Mouse (Mus musculus): ENCODE measurements around the gene Prss33.

Prss33 gene

DNA sequence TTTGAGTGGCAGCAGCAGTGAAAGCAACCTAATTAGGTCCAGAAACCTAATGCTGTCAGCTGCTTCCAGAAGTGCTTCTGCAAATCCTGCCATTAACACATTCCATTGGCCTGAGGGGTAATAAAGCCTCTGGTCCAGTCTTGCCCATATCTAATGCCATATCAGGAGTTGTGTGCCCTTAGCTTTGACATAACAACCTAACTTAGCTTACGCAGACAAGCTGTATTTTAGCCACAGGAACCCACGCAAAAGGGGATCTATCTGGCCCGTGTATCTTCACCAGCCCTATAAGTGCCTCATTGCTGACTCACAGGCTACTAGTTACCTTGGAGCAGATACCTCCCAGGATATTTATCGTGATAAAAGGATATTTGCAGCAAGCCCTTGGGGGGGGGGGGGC, 10.3 kb downstream of the Prss33 start:
- no peak for DNase-seq (ENCODE audit: low read depth)

DNA sequence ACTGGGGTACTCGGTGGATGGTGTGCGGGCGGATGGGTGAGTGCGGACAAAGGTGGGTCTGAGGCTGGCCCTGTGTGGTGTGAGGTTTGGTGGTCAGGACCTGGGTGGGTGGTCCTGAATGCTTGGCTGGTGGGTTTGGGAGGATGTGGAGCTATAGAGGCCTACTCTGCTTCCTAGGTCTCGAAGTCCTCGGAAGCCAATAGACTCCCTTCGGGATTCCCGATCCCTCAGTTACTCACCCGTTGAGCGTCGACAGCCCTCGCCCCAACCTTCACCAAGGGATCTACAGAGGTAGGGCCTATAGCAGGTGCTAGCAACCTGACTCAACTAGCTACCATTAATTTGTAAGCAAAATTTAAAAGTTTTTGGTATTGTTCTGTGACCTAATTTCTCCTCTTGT, 12.2 kb downstream of the Prss33 start:
- DNase-seq (ENCODE audit: low read depth) = no peak

- no peak for DNase-seq (ENCODE audit: low read depth)
Measured at GRCm38 (mm10) chr17:23823018-23823417, 12.8 kb downstream of the Prss33 start.

DNA sequence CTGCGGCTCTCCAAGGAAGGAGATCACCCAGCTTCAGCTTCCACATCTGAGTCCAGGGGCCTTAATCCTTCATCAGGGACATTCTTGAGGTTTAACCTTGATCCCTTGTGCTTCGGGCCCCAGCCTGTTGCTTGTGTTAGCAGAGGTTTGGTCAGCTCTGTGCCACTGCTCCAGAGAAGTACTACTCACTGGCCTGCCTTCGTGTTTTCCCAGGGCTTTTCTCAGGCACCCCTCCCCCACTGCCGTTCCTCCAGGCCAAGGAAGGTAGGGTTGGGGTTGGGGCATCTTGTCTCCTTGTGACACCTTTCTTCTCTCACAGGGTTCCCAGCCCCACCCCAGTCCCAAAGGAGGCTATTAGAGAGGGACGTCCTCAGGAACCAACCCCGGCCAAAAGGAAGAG, 13.8 kb downstream of the Prss33 start:
- DNase-seq (ENCODE audit: low read depth) = no peak

GRCm38 (mm10) chr17:23820731-23821130, 15.1 kb downstream of the Prss33 start:
- DNase-seq (ENCODE audit: low read depth) = no peak

DNA sequence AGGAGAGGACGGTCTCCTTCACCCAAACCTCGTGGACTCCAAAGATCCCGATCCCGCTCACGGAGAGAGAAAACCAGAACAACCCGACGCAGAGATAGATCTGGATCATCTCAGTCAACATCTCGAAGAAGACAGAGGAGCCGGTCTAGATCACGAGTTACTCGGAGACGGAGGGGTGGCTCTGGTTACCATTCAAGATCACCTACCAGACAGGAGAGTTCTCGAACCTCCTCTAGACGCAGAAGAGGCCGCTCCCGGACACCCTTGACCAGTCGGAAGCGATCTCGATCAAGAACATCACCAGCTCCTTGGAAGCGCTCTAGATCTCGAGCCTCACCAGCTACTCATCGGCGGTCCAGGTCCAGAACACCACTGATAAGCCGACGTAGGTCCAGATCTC, 16.6 kb downstream of the Prss33 start:
- no peak for DNase-seq (ENCODE audit: low read depth)

DNA sequence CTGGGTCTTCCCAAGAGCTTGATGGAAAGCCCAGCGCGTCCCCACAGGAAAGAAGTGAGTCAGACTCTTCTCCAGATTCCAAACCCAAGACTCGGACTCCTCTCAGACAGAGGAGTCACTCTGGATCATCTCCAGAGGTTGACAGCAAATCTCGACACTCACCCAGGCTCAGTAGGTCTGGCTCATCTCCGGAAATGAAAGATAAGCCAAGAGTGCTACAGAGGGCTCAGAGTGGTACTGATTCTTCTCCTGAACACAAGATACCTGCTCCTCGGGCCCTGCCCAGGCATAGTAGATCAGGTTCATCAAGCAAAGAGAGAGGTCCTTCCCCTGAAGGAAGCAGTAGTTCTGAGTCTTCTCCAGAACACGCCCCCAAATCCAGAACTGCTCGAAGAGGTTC, 17.3 kb downstream of the Prss33 start:
- DNase-seq (ENCODE audit: low read depth) = no peak

DNA sequence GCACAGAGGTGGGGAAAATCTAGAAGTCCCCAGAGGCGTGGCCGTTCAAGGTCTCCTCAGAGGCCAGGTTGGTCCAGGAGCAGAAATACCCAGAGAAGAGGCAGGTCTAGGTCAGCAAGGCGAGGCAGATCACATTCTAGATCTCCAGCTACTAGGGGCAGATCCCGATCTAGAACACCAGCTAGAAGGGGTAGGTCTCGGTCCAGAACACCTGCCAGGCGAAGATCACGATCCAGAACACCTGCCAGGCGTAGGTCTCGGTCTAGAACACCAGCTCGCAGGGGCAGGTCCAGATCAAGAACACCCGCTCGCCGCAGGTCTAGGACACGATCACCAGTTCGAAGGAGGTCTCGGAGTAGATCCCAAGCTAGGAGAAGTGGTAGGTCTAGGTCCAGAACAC, 20.2 kb downstream of the Prss33 start:
- DNase-seq (ENCODE audit: low read depth) = no peak

DNA sequence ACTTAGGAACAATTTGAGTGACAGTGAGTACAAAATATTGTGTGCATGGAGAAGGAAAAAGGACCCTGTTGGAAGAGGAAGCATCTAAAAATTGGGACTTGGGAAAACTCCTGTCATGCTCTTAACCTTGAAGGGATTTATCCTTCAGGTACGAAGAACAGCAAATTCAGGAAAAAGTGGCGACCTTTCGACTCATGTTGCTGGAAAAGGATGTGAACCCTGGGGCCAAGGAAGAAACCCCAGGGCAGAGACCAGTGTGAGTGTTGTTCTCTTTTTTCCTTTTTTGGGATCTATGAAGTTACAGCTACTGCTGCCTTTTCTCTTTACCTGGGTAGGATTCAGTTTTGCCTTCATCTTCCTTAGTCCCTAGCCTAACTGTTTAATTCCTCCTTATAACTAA, 27.9 kb downstream of the Prss33 start:
- no peak for DNase-seq (ENCODE audit: low read depth)

- no peak for DNase-seq (ENCODE audit: low read depth)
Measured at GRCm38 (mm10) chr17:23806867-23807266, 29.0 kb downstream of the Prss33 start.

- DNase-seq (ENCODE audit: low read depth) = no peak
Measured at GRCm38 (mm10) chr17:23804426-23805085, 31.3 kb downstream of the Prss33 start.

DNA sequence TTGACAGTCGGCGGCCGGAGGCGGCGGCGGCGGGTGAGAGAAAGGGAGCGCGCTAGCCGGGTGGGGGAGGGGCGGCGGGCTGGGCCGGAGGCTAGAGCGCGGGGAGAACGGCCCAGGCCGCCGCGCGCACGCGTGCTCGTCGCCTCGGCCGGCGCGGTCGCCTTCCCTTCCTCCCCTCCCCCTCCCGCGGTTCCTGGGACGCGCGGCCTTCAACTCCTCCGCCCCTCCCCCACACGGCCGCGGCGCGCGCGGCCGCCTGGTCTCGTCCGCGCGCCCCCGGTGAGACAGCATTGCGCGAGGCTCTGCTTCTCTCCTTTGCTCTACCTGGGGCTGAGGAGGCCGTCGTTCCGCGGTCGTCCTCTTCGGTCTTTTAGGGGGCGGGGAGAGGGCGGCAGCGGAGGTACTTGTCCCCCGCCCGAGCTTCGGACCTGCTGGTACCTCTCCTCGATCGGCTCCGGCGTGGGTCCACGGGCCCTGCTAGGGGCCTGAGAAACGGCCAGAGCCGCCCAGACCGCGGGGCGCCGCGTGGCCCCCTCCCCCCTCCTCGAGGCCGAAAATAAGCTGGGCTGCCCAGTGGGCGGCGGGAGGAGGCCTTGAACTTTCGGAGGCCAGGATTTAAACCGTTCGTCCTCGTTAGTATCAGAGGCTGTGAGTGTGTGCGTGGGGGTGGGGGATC, 32.4 kb downstream of the Prss33 start:
- no peak for DNase-seq (ENCODE audit: low read depth)

GRCm38 (mm10) chr17:23802746-23803365, 33.0 kb downstream of the Prss33 start:
- DNase-seq (ENCODE audit: low read depth) = peak; percentile 100

DNA sequence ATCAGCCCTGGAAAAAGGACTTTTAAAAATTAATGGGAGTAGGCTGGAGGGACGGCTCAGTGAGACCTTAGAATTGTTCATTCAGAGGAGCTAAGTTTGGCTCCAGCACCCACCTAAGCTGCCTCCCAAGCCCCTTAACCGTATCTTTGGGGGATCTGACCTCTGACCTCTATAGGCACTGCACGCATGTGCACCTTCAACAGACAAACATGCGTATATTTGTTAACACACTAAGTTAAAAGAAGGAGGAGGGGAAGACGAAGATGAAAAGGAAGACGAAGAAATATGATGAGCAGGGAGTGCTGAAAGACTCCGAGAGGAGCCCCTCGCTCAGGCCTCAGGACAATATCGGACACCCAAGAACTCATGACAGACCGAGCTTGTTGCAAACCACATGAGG, 34.2 kb downstream of the Prss33 start:
- DNase-seq (ENCODE audit: low read depth) = no peak

DNA sequence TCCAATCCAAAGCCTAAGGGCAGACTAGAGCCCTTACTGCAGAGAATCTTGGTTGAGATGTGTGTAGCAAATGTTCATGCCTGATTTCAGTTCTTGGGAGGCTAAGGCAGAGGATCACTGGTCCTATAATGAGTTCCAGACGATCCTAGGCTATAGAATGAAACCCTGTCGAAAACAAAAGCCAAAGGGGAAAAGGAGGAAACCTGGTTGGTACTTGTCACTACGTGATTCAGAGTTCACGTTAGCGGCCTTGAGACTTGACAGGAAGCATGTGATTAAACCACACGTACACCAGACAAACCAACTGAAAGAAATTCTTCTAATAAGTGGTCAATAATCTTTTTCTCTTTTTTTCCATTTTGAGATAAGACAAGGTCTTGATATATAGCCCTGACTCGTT, 38.5 kb downstream of the Prss33 start:
- no peak for DNase-seq (ENCODE audit: low read depth)

- no peak for DNase-seq (ENCODE audit: low read depth)
Measured at GRCm38 (mm10) chr17:23795323-23795722, 40.5 kb downstream of the Prss33 start.

GRCm38 (mm10) chr17:23791079-23791357, 44.8 kb downstream of the Prss33 start:
- DNase-seq (ENCODE audit: low read depth) = no peak

GRCm38 (mm10) chr17:23790269-23791078, 45.4 kb downstream of the Prss33 start, which contains the start of gene Srrm2:
Gene Srrm2, plus strand, starts transcription at chr17:23790532.
- no peak for DNase-seq (ENCODE audit: low read depth)

DNA sequence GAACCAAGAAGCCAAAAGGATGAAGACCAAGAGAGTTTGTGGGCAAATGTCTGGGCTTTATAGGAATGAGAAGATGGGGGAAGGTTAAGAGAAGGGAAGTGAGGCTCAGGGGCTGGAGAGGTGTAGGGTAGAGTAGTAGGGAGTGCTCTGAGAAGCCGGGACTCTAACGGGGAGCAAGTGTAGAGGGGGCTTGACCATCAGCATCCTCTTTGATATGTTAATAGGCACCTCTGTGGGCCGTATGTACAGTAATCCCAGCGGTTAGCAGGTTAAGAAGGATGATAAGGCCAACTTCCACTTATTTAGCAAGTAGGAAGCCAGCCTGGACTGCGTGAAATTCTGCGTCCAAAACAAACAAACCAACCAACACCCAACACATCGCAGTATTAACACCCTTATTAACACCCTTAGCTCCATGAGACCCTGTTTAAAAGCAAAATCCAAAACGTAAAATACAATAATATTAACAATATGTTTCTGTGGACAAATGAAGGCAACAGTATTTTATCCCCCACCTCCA, 46.0 kb downstream of the Prss33 start:
- no peak for DNase-seq (ENCODE audit: low read depth)

DNA sequence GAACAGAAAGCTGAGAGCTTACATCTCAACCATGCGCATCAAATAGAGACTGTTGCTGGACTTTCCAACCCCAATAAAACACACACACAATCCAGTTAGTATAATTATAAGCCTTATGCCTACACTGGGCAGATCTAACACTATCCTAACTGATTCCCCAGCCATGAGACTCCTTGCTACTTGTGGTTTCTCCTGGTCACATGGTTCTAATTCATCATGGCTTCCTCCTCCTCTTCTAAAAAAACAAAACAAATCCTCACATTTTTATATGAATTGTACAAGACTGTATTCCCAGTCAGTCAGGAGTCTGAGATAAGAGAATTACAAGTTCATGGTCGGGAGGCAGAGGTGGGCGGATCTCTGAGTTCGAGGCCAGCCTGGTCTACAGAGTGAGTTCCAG, 46.9 kb downstream of the Prss33 start:
- no peak for DNase-seq (ENCODE audit: low read depth)

GRCm38 (mm10) chr17:23786510-23786931, 49.3 kb downstream of the Prss33 start:
- no peak for DNase-seq (ENCODE audit: low read depth)

All from fibroblast of lung, adult 2 months (primary cell).